Mouse (Mus musculus): ENCODE results near the gene Dnmt1. TPM values are rescaled to one million over a fixed set of nuclear protein-coding genes. Genes with fewer than 3 reads are reported as not detected.

The Dnmt1 gene
- total RNA-seq, 2 experiments from 2014 or later, result 40.2 to 41.0 TPM

DNA sequence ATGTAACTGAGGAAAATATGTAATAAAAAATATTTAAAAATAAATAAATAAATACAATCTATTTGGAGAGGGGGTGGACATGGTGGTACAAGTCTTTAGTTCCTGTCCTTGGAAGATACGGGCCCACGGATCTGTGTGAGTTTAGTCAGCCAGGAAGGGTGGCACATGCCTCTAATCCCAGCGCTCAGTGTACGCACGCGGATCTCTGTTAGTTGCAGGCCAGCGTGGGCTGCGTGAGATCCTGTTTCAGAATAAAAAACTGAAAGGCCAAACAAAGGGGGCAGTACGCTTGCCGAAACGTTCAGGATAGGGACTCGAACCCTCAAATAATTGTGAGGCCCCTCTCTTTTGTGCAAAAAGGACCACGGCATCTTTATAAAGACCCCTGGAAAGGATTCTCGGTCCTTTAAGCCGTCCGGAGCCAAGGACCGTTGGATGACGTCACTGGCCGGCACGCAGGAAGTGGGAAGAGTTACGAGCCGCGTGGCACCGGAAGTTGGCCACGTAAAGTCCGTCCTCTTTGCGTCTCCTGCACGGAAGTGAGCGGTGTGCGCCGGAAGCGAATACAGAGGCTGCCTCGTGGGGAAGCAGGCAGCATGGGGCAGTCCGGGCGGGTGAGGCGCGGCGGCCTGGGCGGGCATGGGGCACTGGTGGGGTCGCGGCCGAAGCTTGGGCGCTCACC lies 71.8 kb downstream of the Dnmt1 start, which contains the start of gene Ppan:
Gene Ppan, plus strand, starts transcription at position 472 of the 682 bp plus-strand sequence.
- DNase-seq (ENCODE audit: low spot score in 2 of 2), result peak; percentile 97 to 98

DNA sequence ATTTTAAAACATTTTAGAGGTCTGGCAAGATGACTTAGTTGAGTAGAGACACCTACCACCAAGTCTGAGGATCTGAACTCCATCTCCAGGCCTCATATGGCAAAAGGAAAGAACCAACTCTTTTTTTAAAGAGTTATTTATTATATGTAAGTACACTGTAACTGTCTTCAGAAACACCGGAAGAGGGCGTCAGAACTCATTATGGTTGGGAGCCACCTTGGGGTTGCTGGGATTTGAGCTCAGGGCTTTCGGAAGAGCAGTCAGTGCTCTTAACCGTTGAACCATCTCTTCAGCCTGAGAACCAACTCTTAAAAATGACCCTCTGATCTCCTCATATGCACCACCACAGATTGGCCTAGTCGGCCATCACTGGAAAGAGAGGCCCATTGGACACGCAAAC lies 72.5 kb downstream of the Dnmt1 start:
- no peak for DNase-seq (ENCODE audit: low spot score in 2 of 2)

DNA sequence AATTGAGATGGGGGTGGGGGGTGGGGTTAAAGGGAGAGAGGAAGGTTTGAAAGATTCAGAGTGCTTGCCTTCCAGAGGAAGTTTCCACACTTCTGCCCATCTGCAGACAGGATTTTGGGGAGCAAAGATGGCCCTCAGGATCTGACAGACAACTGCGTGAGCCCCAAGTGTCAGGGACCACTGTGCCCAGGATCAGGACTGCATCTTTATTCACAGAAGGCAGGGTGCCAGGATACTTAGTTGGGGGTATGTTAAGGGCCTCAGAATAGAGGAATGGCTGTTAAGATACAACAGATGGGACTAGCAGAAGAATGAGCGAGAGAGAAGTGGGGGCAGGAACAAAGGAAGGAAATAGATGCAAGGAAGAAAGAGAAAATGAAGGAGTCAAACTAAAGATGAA lies 73.1 kb downstream of the Dnmt1 start:
- no peak for DNase-seq (ENCODE audit: low spot score in 2 of 2)

DNA sequence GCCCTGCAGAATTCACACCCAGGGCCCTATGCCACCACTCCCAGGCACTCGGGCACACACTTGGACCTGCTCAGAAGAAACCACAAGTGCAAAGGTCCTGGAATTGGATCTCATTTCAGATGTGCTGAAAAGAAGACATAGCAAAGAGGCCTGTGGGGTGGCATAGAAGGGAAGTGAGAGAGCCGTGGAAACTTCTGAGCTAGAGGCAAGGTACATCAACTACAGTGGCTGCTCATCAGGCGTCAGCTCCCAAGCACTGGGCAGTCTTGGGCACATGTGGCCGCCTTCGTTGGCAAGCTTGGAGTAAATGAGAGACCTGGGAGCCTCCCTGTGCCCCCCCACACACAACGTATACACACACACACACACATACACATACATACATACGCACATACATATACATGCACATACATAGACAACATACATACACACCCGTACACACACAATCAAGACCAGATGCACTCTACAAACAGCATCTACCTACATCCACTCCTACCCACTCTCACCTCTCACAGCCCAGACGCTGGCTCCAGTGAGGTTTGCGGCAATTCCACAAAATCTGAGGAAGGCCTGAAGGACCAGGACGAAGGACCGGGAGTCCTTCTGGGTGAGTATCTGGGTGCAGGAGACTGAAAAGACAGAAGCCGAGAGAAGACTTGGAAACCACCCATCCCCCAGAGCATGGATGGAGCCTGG lies 80.4 kb downstream of the Dnmt1 start, which contains the start of gene Angptl6:
Gene Angptl6, minus strand, starts transcription at position 631 of the 696 bp plus-strand sequence.
- DNase-seq (ENCODE audit: low spot score in 2 of 2), result no peak

DNA sequence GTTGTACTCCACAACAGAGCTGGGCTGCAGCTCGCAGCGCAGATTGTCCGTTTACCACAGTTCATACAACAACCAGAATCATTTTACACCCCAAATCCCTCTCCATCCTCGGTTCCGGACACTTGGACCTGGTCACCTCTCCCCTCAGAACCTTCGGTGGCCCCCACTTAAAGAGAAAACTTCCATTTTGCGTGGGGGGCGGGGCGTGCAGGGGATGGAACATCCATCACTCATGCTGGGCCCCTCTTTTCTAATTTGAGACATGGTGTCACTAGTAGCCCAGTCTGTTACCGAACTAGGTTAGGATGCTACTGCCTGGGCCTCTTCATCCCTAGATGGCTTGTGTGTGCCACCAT lies 81.0 kb downstream of the Dnmt1 start:
- DNase-seq (ENCODE audit: low spot score in 2 of 2), result no peak

DNA sequence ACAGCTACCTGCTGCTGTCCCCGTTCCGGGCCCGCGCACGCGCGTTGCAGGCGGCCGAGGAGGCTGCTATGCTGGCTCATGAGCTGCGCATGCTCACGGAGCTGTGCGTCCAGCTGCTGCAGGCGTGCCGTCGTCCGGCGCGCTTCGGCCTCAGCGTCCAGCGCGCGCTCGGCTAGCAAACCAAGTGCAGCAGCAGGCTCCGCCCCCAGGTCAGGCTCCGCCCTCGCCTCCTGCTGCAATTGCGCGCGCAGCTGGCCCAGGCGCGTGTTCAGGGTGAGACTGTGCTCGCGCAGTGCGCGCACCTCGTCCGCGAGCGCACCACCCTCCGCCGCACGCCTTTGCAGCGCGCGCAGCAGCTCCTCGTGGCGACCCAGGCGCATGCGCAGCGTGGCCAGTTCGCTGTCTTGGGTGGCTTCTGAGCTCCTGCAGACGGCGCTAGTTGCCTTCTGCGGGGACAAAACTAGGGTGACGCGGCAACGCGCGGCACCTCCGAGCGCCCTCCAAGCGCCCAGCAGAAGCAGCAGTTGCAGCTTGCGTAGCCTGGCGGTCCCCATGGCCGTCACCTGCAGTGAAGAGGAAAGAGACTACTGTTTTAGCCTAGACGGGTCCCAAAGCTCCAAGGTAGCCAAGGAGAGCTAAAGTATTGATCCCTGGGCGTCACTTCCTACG lies 81.5 kb downstream of the Dnmt1 start:
- DNase-seq (ENCODE audit: low spot score in 2 of 2), result peak; percentile 99 to 100

DNA sequence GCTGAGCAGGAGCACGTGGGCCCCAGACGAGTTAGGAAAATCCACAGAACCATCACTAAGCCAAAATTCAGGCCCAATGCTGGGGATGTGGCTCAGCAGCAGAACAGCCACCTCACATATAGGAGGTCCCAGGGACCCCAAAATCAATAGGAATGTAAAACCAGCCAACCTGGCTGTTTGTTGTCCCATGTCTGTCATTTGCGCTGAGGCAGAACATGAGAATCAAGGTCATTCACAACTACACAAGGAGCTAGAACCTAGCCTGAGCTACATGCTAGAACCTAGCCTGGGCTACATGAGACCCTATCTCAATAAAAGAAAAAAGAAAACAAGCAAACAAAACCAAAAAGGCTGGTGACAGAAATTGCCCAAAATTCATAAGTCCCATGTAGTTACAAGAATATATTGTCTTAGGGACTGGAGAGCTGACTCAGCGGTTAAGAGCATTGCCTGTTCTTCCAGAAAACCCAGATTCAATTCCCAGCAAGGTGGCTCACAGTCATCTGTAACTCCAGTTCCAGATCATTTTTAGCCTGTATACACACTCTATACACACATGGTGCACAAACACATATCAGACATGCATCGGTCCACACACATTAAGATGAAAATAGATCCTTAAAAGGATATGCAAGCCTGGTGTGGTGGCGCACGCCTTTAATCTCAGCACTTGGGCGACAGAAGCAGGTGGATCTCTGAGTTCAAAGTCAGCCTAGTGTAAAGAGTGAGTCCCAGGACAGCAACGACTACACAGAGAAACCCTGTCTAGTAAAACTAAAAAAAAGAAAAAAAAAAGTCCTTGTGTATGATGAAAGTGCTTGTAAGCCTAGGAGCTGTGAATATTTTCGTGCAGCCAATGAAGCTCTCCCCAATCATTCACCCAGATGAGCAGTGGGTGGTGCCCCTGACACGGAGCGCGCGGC lies 82.3 kb downstream of the Dnmt1 start:
- DNase-seq (ENCODE audit: low spot score in 2 of 2), result no peak

DNA sequence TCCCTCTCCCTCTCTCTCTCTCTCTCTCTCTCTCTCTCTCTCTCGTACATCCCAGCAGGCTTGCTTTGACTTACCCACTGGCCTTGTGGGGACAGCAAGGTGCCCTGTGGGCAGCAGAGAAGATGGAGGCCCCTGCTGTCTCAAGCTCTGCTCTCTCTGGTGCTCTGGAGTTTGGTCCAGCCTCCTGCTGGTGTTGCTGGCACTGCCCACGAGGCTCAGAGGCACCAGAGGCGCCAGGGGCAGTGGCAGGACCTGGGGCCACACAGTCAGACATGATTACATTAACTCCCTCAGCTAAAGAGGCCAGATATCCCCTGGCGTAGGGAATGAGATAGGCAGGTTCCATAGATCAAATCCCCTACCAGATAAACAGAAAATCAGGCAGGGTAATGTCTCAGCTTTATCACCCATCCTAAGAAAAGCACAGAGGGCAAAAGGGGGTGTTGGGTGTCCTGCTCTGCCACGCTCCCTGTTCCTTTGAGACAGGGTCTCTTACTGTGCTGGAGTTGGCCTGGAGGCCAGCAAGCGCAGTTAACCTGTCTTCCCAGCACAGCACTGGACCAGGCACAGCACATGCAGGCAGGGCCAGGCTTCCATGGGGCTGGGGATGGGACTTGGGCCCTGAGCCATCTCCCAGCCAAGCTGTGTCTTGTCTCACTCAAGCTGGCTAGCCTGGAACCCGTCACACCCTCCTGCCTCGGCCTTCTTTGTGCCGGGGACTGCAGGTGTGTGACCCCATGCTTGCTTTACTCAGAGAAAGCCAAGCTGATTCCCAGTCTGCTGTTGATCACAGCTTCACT lies 83.2 kb downstream of the Dnmt1 start:
- DNase-seq (ENCODE audit: low spot score in 2 of 2), result no peak

DNA sequence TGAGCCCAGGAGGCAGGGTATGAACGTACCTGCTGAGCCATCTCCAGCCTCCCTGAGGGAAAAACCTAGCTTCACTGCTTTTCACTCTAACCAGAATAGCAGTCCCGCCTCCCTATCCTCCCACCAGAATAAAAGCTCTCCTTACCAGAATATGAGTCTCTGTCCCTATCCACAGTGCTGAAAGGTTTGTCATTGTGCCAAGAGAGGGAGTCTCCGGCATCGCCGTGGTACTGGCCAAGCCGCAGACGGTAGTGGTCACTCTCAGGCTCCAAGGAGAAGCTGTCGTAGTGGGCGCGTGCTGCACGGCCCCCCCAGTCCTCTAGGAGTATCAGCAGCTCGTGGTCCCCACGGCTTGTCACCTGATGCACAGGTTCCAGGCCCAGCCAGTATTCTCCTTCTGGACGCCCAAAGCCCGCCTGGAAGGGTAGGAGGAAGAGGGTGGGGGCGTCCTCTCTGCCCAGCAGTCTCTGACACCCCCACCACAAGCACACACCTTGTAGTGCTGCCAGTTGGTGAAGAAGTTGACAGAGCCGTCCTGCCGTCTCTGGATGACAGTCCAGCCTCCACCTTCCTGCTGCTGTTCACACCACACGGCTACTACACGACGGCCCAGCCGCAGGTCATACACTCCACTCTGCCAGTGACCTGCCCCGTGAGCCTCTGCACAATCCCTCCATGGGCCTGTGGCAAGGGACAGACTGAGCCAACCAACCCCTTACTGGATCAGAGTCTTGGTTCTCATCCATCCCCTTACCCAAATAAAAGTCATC lies 84.5 kb downstream of the Dnmt1 start:
- peak; percentile 39 to 56 for DNase-seq (ENCODE audit: low spot score in 2 of 2)

DNA sequence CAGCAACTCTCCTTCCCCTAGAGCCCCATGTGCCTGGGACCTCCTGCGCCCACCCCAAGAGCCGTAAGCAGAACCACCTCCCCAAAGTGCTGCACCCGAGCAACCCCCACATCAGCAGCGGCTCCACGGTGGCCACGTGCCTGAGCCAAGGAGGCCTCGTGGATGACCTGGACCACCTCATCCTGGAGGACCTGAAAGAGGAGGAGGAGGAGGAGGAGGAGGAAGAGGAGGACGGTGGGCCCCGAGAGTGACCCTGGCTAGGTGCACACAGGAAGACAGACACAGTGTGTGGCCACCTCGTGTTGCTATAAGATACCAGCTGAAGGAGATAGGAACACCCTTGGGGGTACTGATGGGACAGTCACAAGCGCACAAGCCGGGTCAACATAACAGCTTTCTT lies 86.2 kb downstream of the Dnmt1 start:
- DNase-seq (ENCODE audit: low spot score in 2 of 2), result no peak

DNA sequence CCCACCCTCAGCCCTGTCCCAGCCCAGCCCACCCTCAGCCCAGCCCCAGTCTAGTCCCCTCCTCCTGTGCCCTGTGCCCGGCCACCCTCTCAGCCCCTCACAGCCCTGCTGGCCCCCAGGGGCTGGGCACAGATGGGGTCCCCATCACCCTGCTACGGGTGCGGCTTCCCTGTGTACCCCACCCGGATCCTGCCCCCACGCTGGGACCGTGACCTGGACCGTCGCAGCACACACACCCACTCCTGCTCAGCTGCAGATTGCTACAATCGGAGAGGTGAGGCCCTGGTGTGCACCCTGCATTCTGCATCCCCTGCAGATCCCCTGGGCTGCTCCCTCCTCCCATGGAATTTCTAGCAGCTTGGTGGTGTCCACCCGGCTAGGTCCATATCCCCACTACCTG lies 86.7 kb downstream of the Dnmt1 start:
- DNase-seq (ENCODE audit: low spot score in 2 of 2), result no peak

DNA sequence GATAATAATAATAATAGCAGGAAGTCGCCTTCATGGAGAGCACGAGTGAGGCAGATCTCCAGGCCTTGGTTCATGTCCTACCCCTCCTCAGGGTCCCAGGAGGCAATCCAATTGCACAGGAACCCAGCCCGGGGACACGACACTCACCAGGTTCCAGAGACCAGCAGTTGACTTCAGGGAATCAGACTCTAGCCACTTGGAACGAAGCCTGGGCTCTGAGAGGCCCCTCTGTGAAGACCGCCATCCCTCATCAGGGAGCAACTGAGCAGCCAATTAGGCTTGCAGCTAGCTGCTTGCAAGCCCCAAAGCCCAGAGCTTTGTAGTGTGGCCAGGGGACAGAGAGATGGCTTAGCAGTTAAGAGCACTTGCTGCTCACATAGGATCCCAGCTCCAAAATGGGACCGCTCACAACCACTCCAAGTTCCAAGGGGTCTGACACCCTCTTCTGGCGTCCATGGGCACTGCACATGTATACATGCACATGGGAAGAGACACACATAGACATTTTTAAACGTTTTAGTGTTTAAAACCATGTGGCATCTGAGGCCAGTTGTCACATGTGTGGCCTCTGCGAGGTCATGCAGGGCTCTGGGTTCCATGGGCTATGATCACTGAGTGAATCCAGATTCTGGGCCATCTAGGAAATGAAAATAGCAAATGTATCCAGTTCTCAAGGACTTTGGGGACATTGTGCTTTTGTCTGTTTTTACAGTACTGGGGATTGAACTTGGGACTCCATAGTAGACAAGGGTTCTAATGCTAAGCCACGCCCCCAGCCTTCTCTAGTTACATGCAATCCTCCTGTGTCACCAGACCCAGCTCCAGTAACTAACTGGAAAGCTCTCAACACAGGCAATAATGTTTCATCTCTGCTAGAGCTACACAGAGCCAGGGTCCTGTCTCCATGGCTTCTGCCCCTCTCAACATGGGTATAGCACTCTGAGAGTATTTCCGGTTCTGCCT lies 89.2 kb downstream of the Dnmt1 start:
- no peak for DNase-seq (ENCODE audit: low spot score in 2 of 2)

DNA sequence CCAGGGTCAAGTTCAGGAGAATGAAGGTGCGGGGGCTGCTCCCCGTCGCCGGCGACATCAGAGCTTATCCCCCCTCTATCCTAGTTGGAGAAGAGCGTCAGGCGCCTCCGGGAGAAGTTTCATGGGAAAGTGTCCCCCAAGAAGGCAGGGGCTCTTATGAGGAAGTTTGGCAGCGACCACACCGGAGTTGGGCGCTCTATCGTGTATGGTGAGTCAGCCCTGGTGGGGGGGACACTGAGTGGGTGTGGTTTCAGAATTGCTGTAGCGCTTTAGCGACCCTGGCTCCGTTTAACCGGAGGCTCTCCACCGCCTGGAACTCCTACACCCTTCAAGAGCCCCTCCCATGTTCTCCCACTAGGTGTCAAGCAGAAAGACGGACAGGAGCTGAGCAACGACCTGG lies 90.4 kb downstream of the Dnmt1 start:
- DNase-seq (ENCODE audit: low spot score in 2 of 2), result no peak

DNA sequence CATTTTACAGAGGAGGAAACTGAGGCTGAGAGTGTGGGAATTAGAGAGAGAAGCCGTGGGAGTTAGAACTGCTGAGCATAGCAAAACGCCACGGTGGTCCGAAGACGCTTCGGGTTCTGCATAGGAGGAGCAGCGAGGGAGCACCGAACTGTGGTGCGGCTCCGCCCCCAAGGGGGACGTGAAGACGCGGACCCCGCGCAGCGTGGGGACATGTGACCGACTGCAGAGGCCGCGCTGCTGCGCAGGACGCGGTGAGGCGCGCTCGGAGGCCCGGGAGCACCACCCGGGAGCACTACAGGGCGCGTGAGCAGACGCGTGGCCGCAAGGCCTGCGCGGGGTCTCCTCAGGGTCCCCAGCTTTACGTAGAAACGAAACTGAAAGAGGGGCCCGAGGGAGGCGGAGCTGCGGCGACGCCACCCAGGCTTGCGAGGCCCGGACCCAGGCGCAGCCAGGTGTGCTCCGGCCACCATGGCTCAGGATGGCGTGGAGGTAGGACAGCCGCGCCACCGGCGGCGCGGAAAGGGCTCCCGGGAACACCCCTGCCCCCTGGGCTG lies 91.2 kb downstream of the Dnmt1 start, which contains the start of gene A230050P20Rik:
Gene A230050P20Rik, plus strand, starts transcription at position 195 of the 554 bp plus-strand sequence.
- peak; percentile 75 to 81 for DNase-seq (ENCODE audit: low spot score in 2 of 2)

DNA sequence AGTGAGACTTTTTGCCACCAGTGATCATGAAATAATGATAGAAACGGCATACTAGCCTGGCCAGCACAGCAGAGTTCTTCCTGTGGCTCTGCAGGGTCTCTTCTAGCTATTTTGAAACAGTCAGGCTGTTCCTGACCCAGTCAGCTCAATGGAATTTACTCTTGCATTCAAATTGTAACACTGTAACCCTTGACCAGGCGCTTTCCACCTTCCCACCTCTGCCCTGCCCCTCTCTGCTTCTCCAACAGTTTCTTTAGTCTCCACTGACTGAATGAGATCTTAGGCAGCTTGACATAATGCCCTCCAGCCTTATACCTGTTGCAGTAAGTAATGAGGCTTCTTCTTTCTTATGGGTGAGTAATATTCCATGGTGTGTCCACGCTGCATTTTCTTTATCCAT lies 92.8 kb downstream of the Dnmt1 start:
- no peak for DNase-seq (ENCODE audit: low spot score in 2 of 2)

DNA sequence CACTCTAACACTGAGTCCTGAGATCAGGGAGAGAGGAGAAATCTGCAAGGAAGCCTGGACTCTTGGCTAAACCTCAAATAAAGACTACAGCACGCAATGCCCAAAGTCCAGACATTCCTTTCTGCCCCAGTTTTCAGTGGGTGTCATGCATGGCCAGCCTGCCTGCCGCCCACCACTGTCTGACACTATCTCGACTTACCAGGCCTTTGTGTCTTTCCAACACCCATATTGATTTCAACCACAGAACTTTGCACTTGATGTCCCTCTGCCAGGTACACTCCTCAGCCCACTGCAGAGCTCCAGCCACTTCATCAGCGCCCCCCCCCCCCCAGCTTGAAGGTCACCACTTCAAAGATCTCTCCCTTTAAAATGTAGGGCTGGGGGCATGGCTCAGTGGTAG lies 97.5 kb downstream of the Dnmt1 start:
- DNase-seq (ENCODE audit: low spot score in 2 of 2), result no peak

DNA sequence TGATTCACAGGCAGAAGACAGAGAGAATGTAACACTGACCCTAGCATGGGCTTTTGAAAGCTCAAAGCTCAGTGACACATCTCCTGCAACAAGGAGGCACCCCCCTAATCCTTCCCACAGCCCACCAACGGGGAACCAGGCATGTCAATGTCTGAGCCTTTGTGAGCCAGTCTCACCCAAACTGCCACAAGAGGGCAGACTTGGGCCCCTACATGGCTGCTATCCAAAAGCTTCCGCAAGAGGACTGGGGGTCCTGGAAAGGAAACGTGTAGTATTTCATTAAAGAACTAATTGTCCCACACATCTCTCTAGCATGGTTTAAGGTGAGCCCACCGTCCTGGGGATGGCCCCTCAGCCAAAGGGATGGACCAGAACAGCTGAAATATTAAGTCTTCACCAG lies 97.9 kb downstream of the Dnmt1 start:
- DNase-seq (ENCODE audit: low spot score in 2 of 2), result no peak

DNA sequence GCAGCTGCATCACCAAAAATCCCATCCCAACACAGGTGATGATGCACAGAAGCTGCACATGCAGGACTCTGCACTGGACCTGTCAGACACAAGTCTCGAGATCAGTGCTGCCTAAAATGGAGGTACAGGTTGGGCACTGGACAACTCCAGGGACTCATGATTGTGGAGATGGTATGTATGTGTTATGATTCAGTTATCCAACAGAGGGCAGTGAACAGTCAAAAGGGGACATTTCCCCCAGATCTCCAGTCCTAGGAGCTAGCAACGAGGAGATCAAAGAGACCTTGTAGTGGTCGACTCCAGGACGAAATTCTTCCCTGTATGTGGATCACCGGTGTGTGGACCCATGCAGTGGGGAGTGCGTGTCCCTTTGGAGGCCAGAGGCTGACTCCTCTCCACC lies 99.8 kb downstream of the Dnmt1 start:
- DNase-seq (ENCODE audit: low spot score in 2 of 2), result no peak
